Mouse (Mus musculus) intestine, postnatal 0 days (tissue): Measurements from ENCODE around the gene Tmprss13. TPM values are rescaled to one million over a fixed set of nuclear protein-coding genes. Genes with fewer than 3 reads are reported as not detected.

ENCODE experiments used
- ATAC-seq: fragments of 200-750 bp; cut with Nextera tagmentation; 2 replicates; pipeline ENCODE4 v1.8.0; 2017; ENCODE audit warnings: mild to moderate bottlenecking, moderate TSS enrichment, moderate library complexity
- H3K27ac ChIP-seq: fragments of 300-500 bp; sonication (generic); 2 replicates; pipeline ENCODE4 v1.5.1; 2014; ENCODE audit warnings: mild to moderate bottlenecking, low read depth, low read length, moderate library complexity
- H3K27me3 ChIP-seq: fragments of 300-500 bp; sonication (generic); replicated peaks from 2 replicates; pipeline ENCODE4 v1.6.1; 2014; ENCODE audit warnings: low read length, mixed read lengths; ENCODE audit not compliant: control insufficient read depth, insufficient read depth
- H3K36me3 ChIP-seq: fragments of 300-500 bp; sonication (generic); 2 replicates; pipeline ENCODE4 v1.6.1; 2014; ENCODE audit warnings: mild to moderate bottlenecking, moderate library complexity; ENCODE audit not compliant: control insufficient read depth, insufficient read depth
- H3K4me1 ChIP-seq: fragments of 300-500 bp; sonication (generic); replicated peaks from 2 replicates; pipeline ENCODE4 v1.6.1; 2014; ENCODE audit warnings: antibody characterized with exemption, low read length, mixed read lengths; ENCODE audit not compliant: control insufficient read depth, insufficient read depth
- H3K4me2 ChIP-seq: fragments of 300-500 bp; sonication (generic); replicated peaks from 2 replicates; pipeline ENCODE4 v1.6.1; 2014; ENCODE audit warnings: low read depth, mild to moderate bottlenecking, moderate library complexity
- H3K4me3 ChIP-seq: fragments of 300-500 bp; sonication (generic); 2 replicates; pipeline ENCODE4 v1.5.1; 2014; ENCODE audit warnings: low read depth, low read length
- H3K9ac ChIP-seq: fragments of 300-500 bp; sonication (generic); 2 replicates; pipeline ENCODE4 v1.6.1; 2014; ENCODE audit warnings: mild to moderate bottlenecking, low read depth, low read length
- H3K9me3 ChIP-seq: fragments of 300-500 bp; sonication (generic); 2 replicates; pipeline ENCODE4 v1.6.1; 2016; ENCODE audit warnings: mixed run types; ENCODE audit not compliant: control insufficient read depth
- CTCF ChIP-seq: sonication (generic); IDR thresholded peaks from 2 replicates; pipeline ENCODE4 v1.5.1; 2016; ENCODE audit warnings: low read depth, mild to moderate bottlenecking, control low read depth, antibody characterized with exemption, moderate library complexity
- WGBS: fragments of 180-500 bp; shearing (Covaris S2); extraction: QIAGEN DNeasy Blood & Tissue Kit; methylation state at CpG from one replicate; pipeline ENCODE4 v1.1.7; 2014; 5-methylcytosine and 5-hydroxymethylcytosine counted together
- polyA plus RNA-seq: library from polyadenylated mRNA; unstranded; fragments of >200 nt; fragmentation: Nextera tagmentation; extraction: Ambion mirVana; gene quantifications from 2 replicates; pipeline ENCODE4 v1.2.1, GENCODE M21; 2015

The Tmprss13 gene
- 0.04 TPM in 1 of 2 replicates, not detected in the other for polyA plus RNA-seq

GRCm38 (mm10) chr9:45318855-45319254 is at the start of gene Tmprss13:
TSS of gene Tmprss13 (plus strand) at chr9:45319100.
- no peak for TF ChIP-seq CTCF
- H3K4me2 ChIP-seq: no peak within 1 kb of the TSS

GRCm38 (mm10) chr9:45272213-45272612 is 46.7 kb upstream of the Tmprss13 start:
- Histone ChIP-seq H3K27ac (no peak overlapping the region), H3K9ac (no peak overlapping the region), H3K36me3 (no peaks in the 10 kb centered on the region), H3K4me1 (no peaks in the 10 kb centered on the region), H3K4me2 (no peak overlapping the region), H3K9me3 (no peaks in the 10 kb centered on the region), H3K27me3 (peaks cover 24% of the 10 kb centered on the region), H3K4me3 (no peak overlapping the region)
- ATAC-seq: no peak
- 50% methylated on average over 5 of the region's 5 CpGs for WGBS
- TF ChIP-seq CTCF: no peak

More at GRCm38 (mm10) chr9:45318855-45319254, at the start of gene Tmprss13:
- Histone ChIP-seq H3K27ac (no peak within 1 kb of the TSS), H3K4me3 (no peak within 1 kb of the TSS), H3K27me3 (no peaks in the 10 kb centered on the region), H3K9me3 (no peaks in the 10 kb centered on the region), H3K36me3 (no peaks in the 10 kb centered on the region), H3K9ac (no peak within 1 kb of the TSS), H3K4me1 (no peaks in the 10 kb centered on the region)
- ATAC-seq: no peak
- 16% methylated on average over 14 of the region's 14 CpGs for WGBS

- H3K9me3 ChIP-seq: no peaks in the 10 kb centered on the region
- TF ChIP-seq CTCF: no peak
- peaks cover 7% of the 10 kb centered on the region; the same call in 1 of the 2 replicates for H3K27me3 ChIP-seq
- no peak overlapping the region for H3K27ac ChIP-seq
- no peaks in the 10 kb centered on the region for H3K36me3 ChIP-seq
- no peak overlapping the region for H3K4me2 ChIP-seq
- no peak overlapping the region for H3K9ac ChIP-seq
- no peak for ATAC-seq
- whole genome bisulfite sequencing: 81% methylated on average over 4 of the region's 4 CpGs
- H3K4me3 ChIP-seq: no peak overlapping the region
- no peaks in the 10 kb centered on the region for H3K4me1 ChIP-seq
Observed at GRCm38 (mm10) chr9:45274218-45274617, 44.7 kb upstream of the Tmprss13 start.

- 88% methylated on average over 2 of the region's 2 CpGs for WGBS
- no peak overlapping the region for H3K27ac ChIP-seq
Observed at GRCm38 (mm10) chr9:45274635-45275034, 44.3 kb upstream of the Tmprss13 start.

GRCm38 (mm10) chr9:45280059-45280458 is 38.8 kb upstream of the Tmprss13 start:
- no peak for ATAC-seq
- Histone ChIP-seq H3K36me3 (no peaks in the 10 kb centered on the region), H3K4me1 (no peaks in the 10 kb centered on the region), H3K4me2 (no peak overlapping the region), H3K27ac (no peak overlapping the region), H3K4me3 (no peak overlapping the region), H3K9me3 (no peaks in the 10 kb centered on the region), H3K9ac (no peak overlapping the region), H3K27me3 (no peaks in the 10 kb centered on the region)
- TF ChIP-seq CTCF: no peak
- WGBS: 65% methylated on average over 3 of the region's 3 CpGs

More at GRCm38 (mm10) chr9:45274635-45275034, 44.3 kb upstream of the Tmprss13 start:
- Histone ChIP-seq H3K4me2 (no peak overlapping the region), H3K4me1 (no peaks in the 10 kb centered on the region), H3K27me3 (peaks cover 3% of the 10 kb centered on the region; the same call in 1 of the 2 replicates), H3K4me3 (no peak overlapping the region), H3K36me3 (no peaks in the 10 kb centered on the region), H3K9ac (no peak overlapping the region), H3K9me3 (no peaks in the 10 kb centered on the region)
- ATAC-seq: no peak
- TF ChIP-seq CTCF: no peak

GRCm38 (mm10) chr9:45280891-45281290 is 38.0 kb upstream of the Tmprss13 start:
- no peak overlapping the region for H3K9ac ChIP-seq
- no peak for TF ChIP-seq CTCF
- no peak overlapping the region for H3K27ac ChIP-seq

GRCm38 (mm10) chr9:45282466-45282865 is 36.4 kb upstream of the Tmprss13 start:
- no peak overlapping the region for H3K4me2 ChIP-seq
- no peaks in the 10 kb centered on the region for H3K4me1 ChIP-seq
- no peak for ATAC-seq
- no peak for TF ChIP-seq CTCF
- 79% methylated on average over 5 of the region's 5 CpGs for WGBS
- no peak overlapping the region for H3K4me3 ChIP-seq
- no peaks in the 10 kb centered on the region for H3K36me3 ChIP-seq
- no peaks in the 10 kb centered on the region for H3K27me3 ChIP-seq
- no peaks in the 10 kb centered on the region for H3K9me3 ChIP-seq
- H3K27ac ChIP-seq: no peak overlapping the region
- H3K9ac ChIP-seq: no peak overlapping the region

More at GRCm38 (mm10) chr9:45280891-45281290, 38.0 kb upstream of the Tmprss13 start:
- Histone ChIP-seq H3K36me3 (no peaks in the 10 kb centered on the region), H3K9me3 (no peaks in the 10 kb centered on the region), H3K27me3 (no peaks in the 10 kb centered on the region), H3K4me1 (no peaks in the 10 kb centered on the region), H3K4me2 (no peak overlapping the region), H3K4me3 (no peak overlapping the region)
- 79% methylated on average over 3 of the region's 3 CpGs for WGBS
- ATAC-seq: no peak
